Mouse (Mus musculus) myocyte (in vitro differentiated cells): ENCODE data around the gene Sema3b. TPM values are rescaled to one million over a fixed set of nuclear protein-coding genes. Genes with fewer than 3 reads are reported as not detected.

ENCODE experiments used
- H3K27me3 ChIP-seq: one replicate; pipeline ENCODE4 v1.6.1; 2011; ENCODE audit not compliant: control insufficient read depth, insufficient read depth, insufficient read length
- H3K36me3 ChIP-seq: one replicate; pipeline ENCODE4 v1.6.1; 2011; ENCODE audit not compliant: control insufficient read depth, insufficient read depth
- H3K4me2 ChIP-seq: one replicate; pipeline ENCODE4 v1.6.1; 2011; ENCODE audit warnings: low read depth, control low read depth
- H3K4me3 ChIP-seq: one replicate; pipeline ENCODE4 v1.5.1; 2011; ENCODE audit warnings: mild to moderate bottlenecking, control low read depth, moderate library complexity
- H3K79me2 ChIP-seq: one replicate; pipeline ENCODE4 v1.6.1; 2011; ENCODE audit not compliant: control insufficient read depth, insufficient read depth
- H3ac ChIP-seq: one replicate; pipeline ENCODE4 v1.6.1; 2011; ENCODE audit not compliant: control insufficient read depth, insufficient read length
- CEBPB ChIP-seq: IDR thresholded peaks from 2 replicates; pipeline ENCODE4 v1.6.1; 2011; ENCODE audit warnings: mild to moderate bottlenecking, moderate library complexity; ENCODE audit not compliant: poor library complexity, insufficient read depth, severe bottlenecking
- E2F4 ChIP-seq: IDR thresholded peaks from one replicate; pipeline ENCODE4 v1.6.1; 2011; ENCODE audit warnings: mild to moderate bottlenecking, control low read depth, moderate library complexity; ENCODE audit not compliant: insufficient read depth
- MAX ChIP-seq: IDR thresholded peaks from one replicate; pipeline ENCODE4 v1.6.1; 2011; ENCODE audit warnings: low read depth, mild to moderate bottlenecking, control low read depth
- MYOD1 ChIP-seq, 3 experiments: IDR thresholded peaks; one replicate each; pipeline ENCODE4 v1.6.1; 2011; ENCODE audit warnings: control low read depth in 2 of 3, low read depth in 2 of 3, mild to moderate bottlenecking in 2 of 3, moderate library complexity in 1 of 3; ENCODE audit not compliant: insufficient read length in 2 of 3, control insufficient read depth in 1 of 3
- MYOG ChIP-seq, 3 experiments: IDR thresholded peaks; one replicate each; pipeline ENCODE4 v1.6.1; 2011; ENCODE audit warnings: control low read depth in 2 of 3, low read depth in 2 of 3, mild to moderate bottlenecking in 2 of 3; ENCODE audit not compliant: insufficient read length in 2 of 3, control insufficient read depth in 1 of 3, insufficient read depth in 1 of 3
- POLR2A ChIP-seq: IDR thresholded peaks from one replicate; pipeline ENCODE4 v1.6.1; 2011; ENCODE audit warnings: low read depth, mild to moderate bottlenecking, control low read depth, moderate library complexity; ENCODE audit not compliant: insufficient read length
- POLR2AphosphoS2 ChIP-seq: IDR thresholded peaks from one replicate; pipeline ENCODE4 v1.6.1; 2011; ENCODE audit warnings: low read depth, control low read depth; ENCODE audit not compliant: insufficient read length
- REST ChIP-seq: IDR thresholded peaks from one replicate; pipeline ENCODE4 v1.6.1; 2011; ENCODE audit warnings: mild to moderate bottlenecking, control low read depth, moderate library complexity; ENCODE audit not compliant: insufficient read depth, insufficient read length
- SRF ChIP-seq: IDR thresholded peaks from one replicate; pipeline ENCODE4 v1.6.1; 2011; ENCODE audit warnings: low read depth; ENCODE audit not compliant: control insufficient read depth, insufficient read length
- TCF12 ChIP-seq: IDR thresholded peaks from one replicate; pipeline ENCODE4 v1.6.1; 2011; ENCODE audit warnings: mild to moderate bottlenecking, control low read depth; ENCODE audit not compliant: poor library complexity, insufficient read depth, severe bottlenecking
- TCF3 ChIP-seq: IDR thresholded peaks from one replicate; pipeline ENCODE4 v1.6.1; 2011; ENCODE audit warnings: low read depth, control low read depth; ENCODE audit not compliant: insufficient read length
- USF1 ChIP-seq: IDR thresholded peaks from one replicate; pipeline ENCODE4 v1.6.1; 2011; ENCODE audit warnings: low read depth, mild to moderate bottlenecking, control low read depth, moderate library complexity
- polyA plus RNA-seq: library from polyadenylated mRNA; unstranded; fragments of >200 nt; fragmentation: generic; extraction: Trizol; gene quantifications from one replicate; pipeline ENCODE4 v1.2.1, GENCODE M21; 2012; ENCODE audit warnings: missing spikeins

Gene Sema3b
- polyA plus RNA-seq, 1 experiment, result 59.9 TPM

- peaks cover 15% of the 10 kb centered on the region for H3K79me2 ChIP-seq
- no peaks in the 10 kb centered on the region for H3K36me3 ChIP-seq
- TF ChIP-seq MAX (no peak), MYOG (IDR thresholded peaks at IDR 0.05; ENCODE audit: control insufficient read depth in 1 of 3, insufficient read depth in 1 of 3, insufficient read length in 2 of 3, low read depth in 2 of 3) (no peak), TCF3 (no peak), TCF12 (no peak), REST (no peak), E2F4 (no peak), SRF (no peak), MYOD1 (IDR thresholded peaks at IDR 0.05; ENCODE audit: control insufficient read depth in 1 of 3, insufficient read length in 2 of 3, low read depth in 2 of 3) (no peak), USF1 (no peak), POLR2AphosphoS2 (no peak), CEBPB (no peak), POLR2A (no peak)
- H3K27me3 ChIP-seq, result no peaks in the 10 kb centered on the region
- H3K4me2 ChIP-seq, result peak overlapping the region; percentile 12
- H3K4me3 ChIP-seq, result peak overlapping the region; percentile 53
- no peak overlapping the region for H3ac ChIP-seq
Observed at GRCm38 (mm10) chr9:107586504-107586903, 22.5 kb downstream of the Sema3b start.

GRCm38 (mm10) chr9:107583174-107583573 is 25.9 kb downstream of the Sema3b start:
- no peaks in the 10 kb centered on the region for H3K27me3 ChIP-seq
- TF ChIP-seq TCF12 (no peak), POLR2AphosphoS2 (peak; percentile 24), TCF3 (no peak), CEBPB (no peak), POLR2A (no peak)
- no peaks in the 10 kb centered on the region for H3K36me3 ChIP-seq

GRCm38 (mm10) chr9:107582509-107583062 is 26.4 kb downstream of the Sema3b start:
- H3ac ChIP-seq, result no peak overlapping the region
- peaks cover 5% of the 10 kb centered on the region for H3K79me2 ChIP-seq
- no peak overlapping the region for H3K4me2 ChIP-seq
- H3K36me3 ChIP-seq, result no peaks in the 10 kb centered on the region
- no peaks in the 10 kb centered on the region for H3K27me3 ChIP-seq
- H3K4me3 ChIP-seq, result no peak overlapping the region
- no peak for TF ChIP-seq USF1
- no peak for TF ChIP-seq MYOG (IDR thresholded peaks at IDR 0.05; ENCODE audit: control insufficient read depth in 1 of 3, insufficient read depth in 1 of 3, insufficient read length in 2 of 3, low read depth in 2 of 3)
- no peak for TF ChIP-seq SRF
- no peak for TF ChIP-seq CEBPB
- no peak for TF ChIP-seq MYOD1 (IDR thresholded peaks at IDR 0.05; ENCODE audit: control insufficient read depth in 1 of 3, insufficient read length in 2 of 3, low read depth in 2 of 3)
- TF ChIP-seq E2F4, result no peak
- TF ChIP-seq REST, result no peak
- no peak for TF ChIP-seq MAX
- no peak for TF ChIP-seq POLR2AphosphoS2
- no peak for TF ChIP-seq TCF3

More at GRCm38 (mm10) chr9:107583174-107583573, 25.9 kb downstream of the Sema3b start:
- Histone ChIP-seq H3ac (no peak overlapping the region), H3K4me2 (no peak overlapping the region), H3K79me2 (peaks cover 10% of the 10 kb centered on the region), H3K4me3 (no peak overlapping the region)

GRCm38 (mm10) chr9:107581584-107581983 is 27.4 kb downstream of the Sema3b start:
- TF ChIP-seq TCF12 (no peak), USF1 (no peak), POLR2AphosphoS2 (no peak), TCF3 (no peak), MYOG (IDR thresholded peaks at IDR 0.05; ENCODE audit: control insufficient read depth in 1 of 3, insufficient read depth in 1 of 3, insufficient read length in 2 of 3, low read depth in 2 of 3) (no peak), E2F4 (no peak), CEBPB (no peak), MYOD1 (IDR thresholded peaks at IDR 0.05; ENCODE audit: control insufficient read depth in 1 of 3, insufficient read length in 2 of 3, low read depth in 2 of 3) (no peak), MAX (no peak), REST (no peak), SRF (no peak)
- Histone ChIP-seq H3K4me2 (peak overlapping the region; percentile 90), H3K79me2 (peaks cover 5% of the 10 kb centered on the region), H3ac (no peak overlapping the region), H3K4me3 (peak overlapping the region; percentile 79), H3K36me3 (no peaks in the 10 kb centered on the region), H3K27me3 (no peaks in the 10 kb centered on the region)

GRCm38 (mm10) chr9:107580501-107581317 is 28.3 kb downstream of the Sema3b start, which contains the start of gene Hyal3:
TSS of gene Hyal3 (plus strand) at chr9:107580818.
- TF ChIP-seq POLR2A (peak; percentile 81), MYOG (IDR thresholded peaks at IDR 0.05; ENCODE audit: control insufficient read depth in 1 of 3, insufficient read depth in 1 of 3, insufficient read length in 2 of 3, low read depth in 2 of 3) (no peak), SRF (peak; percentile 25), POLR2AphosphoS2 (peak; percentile 92)
- no peaks in the 10 kb centered on the region for H3K27me3 ChIP-seq
- peak within 1 kb of the TSS; percentile 90 for H3K4me2 ChIP-seq
- no peaks in the 10 kb centered on the region for H3K36me3 ChIP-seq
- H3K79me2 ChIP-seq, result peaks cover 5% of the 10 kb centered on the region
- peak within 1 kb of the TSS; percentile 79 for H3K4me3 ChIP-seq
- peak within 1 kb of the TSS; percentile 31 for H3ac ChIP-seq
